Mouse (Mus musculus) MEL (cell line): ENCODE results near the gene Nfe2l3. TPM values are rescaled to one million over a fixed set of nuclear protein-coding genes. Genes with fewer than 3 reads are reported as not detected.

ENCODE experiments used
- DNase-seq: peaks from one replicate; pipeline ENCODE4 v3.0.0; 2011; ENCODE audit warnings: low read depth, low spot score
- H3K27ac ChIP-seq: 2 replicates; pipeline ENCODE4 v1.5.1; 2012; ENCODE audit warnings: low read depth, mild to moderate bottlenecking, control low read depth, low read length, moderate library complexity; ENCODE audit not compliant: control insufficient read depth
- H3K27me3 ChIP-seq, 2 experiments: fragments of 150-350 bp in 1 of 2; sonication (generic) in 1 of 2; 2 replicates each; pipeline ENCODE4 v1.6.1; 2012; ENCODE audit warnings: low read length in 2 of 2, mild to moderate bottlenecking in 2 of 2, improper control_type of control experiment in 1 of 2, moderate library complexity in 1 of 2; ENCODE audit not compliant: insufficient read depth in 2 of 2, control insufficient read depth in 1 of 2
- H3K36me3 ChIP-seq, 2 experiments: 2 replicates each; pipeline ENCODE4 v1.6.1; 2012 to 2014; ENCODE audit warnings: low read length in 2 of 2, improper control_type of control experiment in 1 of 2, inconsistent platforms in 1 of 2, mild to moderate bottlenecking in 1 of 2; ENCODE audit not compliant: insufficient read depth in 2 of 2, control insufficient read depth in 1 of 2
- H3K4me1 ChIP-seq, 2 experiments: fragments of 150-350 bp in 1 of 2; sonication (generic) in 1 of 2; 2 replicates each; pipeline ENCODE4 v1.6.1; 2012; ENCODE audit warnings: low read length in 2 of 2, improper control_type of control experiment in 1 of 2, mild to moderate bottlenecking in 1 of 2; ENCODE audit not compliant: insufficient read depth in 2 of 2, control insufficient read depth in 1 of 2
- H3K4me3 ChIP-seq, 2 experiments: fragments of 150-350 bp in 1 of 2; sonication (generic) in 1 of 2; 2 replicates each; pipeline ENCODE4 v1.5.1; 2012; ENCODE audit warnings: low read depth in 2 of 2, low read length in 2 of 2, mild to moderate bottlenecking in 2 of 2, moderate library complexity in 2 of 2, control low read depth in 1 of 2, improper control_type of control experiment in 1 of 2; ENCODE audit not compliant: control insufficient read depth in 1 of 2, insufficient read depth in 1 of 2
- H3K79me2 ChIP-seq: 2 replicates; pipeline ENCODE4 v1.6.1; 2012; ENCODE audit warnings: mild to moderate bottlenecking, low read length, moderate library complexity; ENCODE audit not compliant: control insufficient read depth, poor library complexity, insufficient read depth
- H3K9ac ChIP-seq: 2 replicates; pipeline ENCODE4 v1.6.1; 2012; ENCODE audit warnings: low read depth, mild to moderate bottlenecking, control low read depth, low read length, moderate library complexity; ENCODE audit not compliant: control insufficient read depth, poor library complexity, severe bottlenecking
- H3K9me3 ChIP-seq: fragments of 150-350 bp; sonication (generic); replicated peaks from 2 replicates; pipeline ENCODE4 v1.6.1; 2012; ENCODE audit warnings: mild to moderate bottlenecking, low read length, improper control_type of control experiment, moderate library complexity; ENCODE audit not compliant: insufficient read depth
- BHLHE40 ChIP-seq: IDR thresholded peaks from 2 replicates; pipeline ENCODE4 v1.6.1; 2012; ENCODE audit warnings: low read depth, mild to moderate bottlenecking, inconsistent platforms, low read length, improper control_type of control experiment, borderline replicate concordance
- CHD1 ChIP-seq: IDR thresholded peaks from 2 replicates; pipeline ENCODE4 v1.6.1; 2012; ENCODE audit warnings: low read depth, mild to moderate bottlenecking, inconsistent platforms, low read length, improper control_type of control experiment
- CTCF ChIP-seq, 3 experiments: IDR thresholded peaks in 2 of 3; conservative IDR thresholded peaks in 1 of 3; 2 replicates each; pipeline ENCODE4 v1.5.1; 2011 to 2012; ENCODE audit warnings: low read length in 3 of 3, low read depth in 2 of 3, mild to moderate bottlenecking in 2 of 3, improper control_type of control experiment in 1 of 3, inconsistent platforms in 1 of 3, mixed read lengths in 1 of 3, moderate library complexity in 1 of 3; ENCODE audit not compliant: control insufficient read depth in 1 of 3, insufficient read depth in 1 of 3, poor library complexity in 1 of 3, severe bottlenecking in 1 of 3
- E2F4 ChIP-seq: IDR thresholded peaks from 2 replicates; pipeline ENCODE4 v1.6.1; 2011; ENCODE audit warnings: low read depth, low read length, improper control_type of control experiment, borderline replicate concordance
- ELF1 ChIP-seq: IDR thresholded peaks from 2 replicates; pipeline ENCODE4 v1.6.1; 2014; ENCODE audit warnings: low read depth, mild to moderate bottlenecking, inconsistent platforms, low read length, improper control_type of control experiment, moderate library complexity
- GATA1 ChIP-seq: IDR thresholded peaks from 2 replicates; pipeline ENCODE4 v1.6.1; 2011; ENCODE audit warnings: low read depth, low read length, improper control_type of control experiment
- HCFC1 ChIP-seq: IDR thresholded peaks from 2 replicates; pipeline ENCODE4 v1.6.1; 2012; ENCODE audit warnings: low read depth, mild to moderate bottlenecking, inconsistent platforms, low read length, improper control_type of control experiment, moderate library complexity
- KAT2A ChIP-seq: conservative IDR thresholded peaks from 2 replicates; pipeline ENCODE4 v1.6.1; 2012; ENCODE audit warnings: low read depth, low read length, improper control_type of control experiment, inconsistent platforms
- MAFK ChIP-seq: IDR thresholded peaks from 2 replicates; pipeline ENCODE4 v1.6.1; 2011; ENCODE audit warnings: low read depth, mild to moderate bottlenecking, low read length, improper control_type of control experiment, borderline replicate concordance
- MXI1 ChIP-seq: IDR thresholded peaks from 2 replicates; pipeline ENCODE4 v1.6.1; 2011; ENCODE audit warnings: mild to moderate bottlenecking, low read depth, low read length, improper control_type of control experiment
- MYB ChIP-seq: IDR thresholded peaks from 2 replicates; pipeline ENCODE4 v1.6.1; 2011; ENCODE audit warnings: mild to moderate bottlenecking, low read depth, low read length, improper control_type of control experiment
- MYC ChIP-seq: IDR thresholded peaks from 2 replicates; pipeline ENCODE4 v1.6.1; 2011; ENCODE audit warnings: low read depth, mild to moderate bottlenecking, low read length, improper control_type of control experiment, moderate library complexity
- NELFE ChIP-seq: IDR thresholded peaks from 2 replicates; pipeline ENCODE4 v1.6.1; 2011; ENCODE audit warnings: low read depth, low read length, improper control_type of control experiment
- SIN3A ChIP-seq: IDR thresholded peaks from 2 replicates; pipeline ENCODE4 v1.6.1; 2012; ENCODE audit warnings: low read length, improper control_type of control experiment, inconsistent platforms
- SMC3 ChIP-seq: IDR thresholded peaks from 2 replicates; pipeline ENCODE4 v1.6.1; 2011; ENCODE audit warnings: low read depth, low read length, improper control_type of control experiment
- TAL1 ChIP-seq: IDR thresholded peaks from 2 replicates; pipeline ENCODE4 v1.6.1; 2012; ENCODE audit warnings: mild to moderate bottlenecking, inconsistent platforms, low read length, moderate library complexity, mixed read lengths
- TCF12 ChIP-seq: IDR thresholded peaks from 2 replicates; pipeline ENCODE4 v1.6.1; 2014; ENCODE audit warnings: low read depth, mild to moderate bottlenecking, inconsistent platforms, low read length, improper control_type of control experiment, moderate library complexity
- UBTF ChIP-seq: IDR thresholded peaks from 2 replicates; pipeline ENCODE4 v1.6.1; 2012; ENCODE audit warnings: low read depth, mild to moderate bottlenecking, inconsistent platforms, low read length, improper control_type of control experiment, moderate library complexity, borderline replicate concordance; ENCODE audit not compliant: insufficient read depth
- USF2 ChIP-seq, 2 experiments: IDR thresholded peaks; 2 replicates each; pipeline ENCODE4 v1.6.1; 2011 to 2012; ENCODE audit warnings: improper control_type of control experiment in 2 of 2, low read length in 2 of 2, borderline replicate concordance in 1 of 2, inconsistent platforms in 1 of 2, low read depth in 1 of 2, mild to moderate bottlenecking in 1 of 2; ENCODE audit not compliant: insufficient read depth in 1 of 2
- ZMIZ1 ChIP-seq: IDR thresholded peaks from 2 replicates; pipeline ENCODE4 v1.6.1; 2012; ENCODE audit warnings: low read depth, mild to moderate bottlenecking, inconsistent platforms, low read length, improper control_type of control experiment, moderate library complexity
- polyA plus RNA-seq, 2 experiments: library from polyadenylated mRNA; stranded (reverse) in 1 of 2; unstranded in 1 of 2; fragments of >175 nt in 1 of 2; fragments of >200 nt in 1 of 2; gene quantifications; 2 replicates each; pipeline versions ENCODE4 v1.2.1 to v1.2.4; 2012; ENCODE audit warnings: low replicate concordance in 2 of 2, low read depth in 1 of 2; ENCODE audit not compliant: insufficient read length in 2 of 2, insufficient read depth in 1 of 2, missing spikeins in 1 of 2
- total RNA-seq: library from RNA; depleted of rRNA; stranded (reverse); fragments of 300-350 nt; gene quantifications from 2 replicates; pipeline ENCODE4 v1.2.3, GENCODE M21; 2012

The Nfe2l3 gene
- total and polyA plus RNA-seq, 3 experiments, result 0.15 to 0.21 TPM; not detected in 1

GRCm38 (mm10) chr6:51390505-51390904 is 42.0 kb upstream of the Nfe2l3 start:
- TF ChIP-seq GATA1, result no peak
- no peak for TF ChIP-seq ZMIZ1
- TF ChIP-seq TCF12, result no peak
- TF ChIP-seq HCFC1, result no peak
- TF ChIP-seq SMC3, result no peak
- TF ChIP-seq MXI1, result no peak
- TF ChIP-seq MYC, result no peak
- TF ChIP-seq CHD1, result no peak
- no peak for TF ChIP-seq CTCF (IDR thresholded peaks at IDR 0.05 in 2 of 3, conservative IDR thresholded peaks at IDR 0.05 in 1 of 3; ENCODE audit: control insufficient read depth in 1 of 3, insufficient read depth in 1 of 3, low read depth in 2 of 3, low read length in 3 of 3, poor library complexity in 1 of 3, severe bottlenecking in 1 of 3)
- TF ChIP-seq, all 39 proteins: peak for 0
- no peaks in the 10 kb centered on the region for H3K9me3 ChIP-seq
- H3K27ac ChIP-seq, result no peak overlapping the region
- H3K36me3 ChIP-seq, result no peaks in the 10 kb centered on the region
- peaks cover 0 to 4% of the 10 kb centered on the region in 2 experiments; a peak in 2 of 4 replicates for H3K4me1 ChIP-seq
- H3K4me3 ChIP-seq, result no peak overlapping the region
- DNase-seq, result no peak
- no peaks in the 10 kb centered on the region; the same call in 1 of the 2 replicates for H3K79me2 ChIP-seq
- no peak overlapping the region for H3K9ac ChIP-seq
- no peaks in the 10 kb centered on the region; a peak in 1 of 4 replicates for H3K27me3 ChIP-seq

- Histone ChIP-seq H3K79me2 (no peaks in the 10 kb centered on the region; the same call in 1 of the 2 replicates), H3K9ac (no peak overlapping the region), H3K36me3 (peaks cover 0 to 8% of the 10 kb centered on the region in 2 experiments; a peak in 2 of 4 replicates), H3K4me1 (peaks cover 0 to 13% of the 10 kb centered on the region in 2 experiments; a peak in 3 of 4 replicates), H3K4me3 (no peak overlapping the region), H3K27me3 (no peaks in the 10 kb centered on the region; a peak in 1 of 4 replicates), H3K27ac (no peak overlapping the region), H3K9me3 (no peaks in the 10 kb centered on the region)
- TF ChIP-seq MYB, result no peak
- TF ChIP-seq UBTF, result no peak
- TF ChIP-seq BHLHE40, result no peak
- TF ChIP-seq ELF1, result no peak
- no peak for TF ChIP-seq TAL1
- TF ChIP-seq MYC, result no peak
- no peak for TF ChIP-seq MAFK
- TF ChIP-seq KAT2A, result no peak
- TF ChIP-seq SIN3A, result no peak
- TF ChIP-seq NELFE, result no peak
- no peak for TF ChIP-seq E2F4
- TF ChIP-seq USF2 (IDR thresholded peaks at IDR 0.05; ENCODE audit: borderline replicate concordance in 1 of 2, insufficient read depth in 1 of 2, low read depth in 1 of 2, low read length in 2 of 2), result no peak
- DNase-seq, result no peak
Observed at GRCm38 (mm10) chr6:51391816-51392490, 40.5 kb upstream of the Nfe2l3 start.
